Mouse (Mus musculus) cerebellum, adult 8-10 months (tissue): ENCODE data around the gene Rph3a.

Experiments
- DNase-seq: peaks from one replicate; pipeline ENCODE4 v3.0.0; 2022

The Rph3a gene

DNA sequence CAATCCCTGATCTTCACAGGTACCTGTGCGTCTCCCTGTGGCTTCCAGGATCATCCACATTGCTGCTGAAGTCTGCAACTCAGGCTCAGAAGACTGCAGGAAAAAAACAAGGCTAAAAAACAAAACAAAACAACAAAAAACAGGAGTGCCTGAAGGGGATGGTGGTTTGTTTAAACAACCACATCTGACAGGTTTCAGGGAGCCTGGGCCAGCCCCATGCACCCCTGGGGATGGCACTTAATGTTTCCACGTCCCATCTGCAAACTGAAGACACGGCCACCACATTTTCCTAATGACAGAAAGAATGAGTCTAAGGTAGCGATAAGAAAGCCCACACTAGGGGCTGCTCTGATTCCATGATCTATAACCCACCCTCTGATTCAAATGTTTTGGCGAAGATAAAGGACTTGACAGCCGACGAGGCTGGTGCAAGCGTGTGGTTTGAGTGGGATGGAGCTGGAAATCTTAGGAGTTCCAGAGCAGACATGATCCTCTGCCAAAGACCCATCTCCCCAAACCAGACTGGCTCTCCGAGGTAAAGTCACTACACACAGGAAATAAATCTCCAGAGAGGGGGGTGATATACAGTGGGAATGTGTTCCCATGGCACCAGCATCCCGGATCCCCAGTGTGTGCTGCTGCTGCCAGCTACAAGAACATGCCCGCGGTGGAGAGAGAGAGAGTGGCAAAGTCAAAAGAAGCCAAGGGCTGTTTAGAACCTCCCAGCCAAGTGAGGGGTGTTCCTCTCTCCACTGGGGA is at the start of gene Rph3a:
TSS of gene Rph3a (minus strand) at position 282 of the 759 bp plus-strand sequence.
- no peak for DNase-seq

DNA sequence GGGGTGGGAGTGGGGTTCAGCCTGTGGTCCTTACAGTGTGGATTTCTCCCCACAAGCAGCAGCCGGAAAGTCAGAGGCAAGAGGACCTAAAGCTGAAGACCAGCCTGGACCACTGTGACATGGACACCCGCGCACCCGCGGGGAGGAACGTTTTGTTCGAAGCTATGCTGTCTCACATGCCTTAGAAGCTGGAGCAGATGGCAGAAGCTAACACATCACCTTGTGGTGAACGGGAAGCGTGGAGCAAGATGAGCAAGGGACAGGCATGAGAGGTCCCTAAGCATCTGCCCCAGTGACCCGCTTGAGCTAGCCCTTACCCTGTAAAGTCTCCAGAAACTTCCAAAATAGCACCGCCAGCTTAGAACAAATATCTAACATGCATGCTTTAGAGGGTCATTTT is 48.4 kb upstream of the Rph3a start:
- DNase-seq: no peak

DNA sequence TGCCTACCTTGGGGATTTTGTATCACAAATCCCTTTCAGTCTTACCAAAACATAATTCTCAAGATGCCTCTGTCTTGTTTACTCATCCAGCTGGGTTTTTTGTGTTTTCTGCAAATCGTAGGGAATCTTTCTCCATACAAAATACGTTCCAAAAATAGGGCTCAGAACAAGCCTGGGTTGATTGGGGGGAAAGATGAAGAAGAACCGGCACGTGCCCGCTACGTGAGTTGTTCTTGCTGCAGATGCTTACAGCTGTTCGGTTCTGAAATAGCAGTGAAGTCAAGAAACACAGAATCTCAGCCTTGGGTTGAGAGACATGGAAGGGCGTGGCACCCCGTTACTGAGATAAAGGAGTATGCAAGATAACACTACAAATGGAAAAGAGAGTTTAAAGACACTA is 44.0 kb upstream of the Rph3a start:
- DNase-seq: no peak

DNA sequence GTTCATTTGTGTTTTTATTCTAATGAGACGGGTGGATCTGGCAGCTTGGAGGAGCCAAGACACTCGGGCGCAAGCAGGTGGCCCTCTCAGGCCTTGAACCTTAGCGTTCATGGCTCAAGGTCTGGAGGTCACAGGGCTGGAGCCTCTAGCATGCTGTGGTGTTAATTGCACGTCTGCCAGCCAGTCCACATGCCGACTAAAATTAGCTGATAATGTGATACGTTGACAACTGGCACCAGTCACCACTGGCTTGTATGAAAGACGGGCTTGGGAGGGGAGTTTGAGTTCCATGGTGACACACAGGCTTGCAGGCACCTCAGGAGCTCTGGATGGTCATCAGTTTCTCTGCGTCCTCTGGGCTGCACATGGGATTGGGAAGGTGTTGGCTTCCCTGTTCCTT is 31.9 kb upstream of the Rph3a start:
- no peak for DNase-seq

DNA sequence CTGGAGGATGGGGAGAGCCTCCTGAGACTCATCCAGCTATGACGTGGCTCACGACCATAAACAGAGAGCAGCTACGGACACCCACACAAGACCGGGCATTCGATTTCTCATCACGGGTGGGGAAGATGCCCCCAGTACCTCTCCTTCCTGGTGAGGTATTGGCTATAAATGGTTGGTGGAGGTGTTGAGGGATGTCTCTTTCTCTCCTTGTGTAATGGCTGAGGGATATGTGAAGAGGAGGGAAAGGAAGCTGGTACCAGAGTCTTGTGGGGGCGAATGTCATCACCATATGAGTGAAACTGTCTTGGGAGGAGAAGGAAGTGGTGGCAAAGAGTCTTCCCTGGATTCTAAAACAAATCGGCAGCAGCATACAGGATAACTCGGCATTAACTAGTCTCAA is 29.6 kb upstream of the Rph3a start:
- DNase-seq: no peak

DNA sequence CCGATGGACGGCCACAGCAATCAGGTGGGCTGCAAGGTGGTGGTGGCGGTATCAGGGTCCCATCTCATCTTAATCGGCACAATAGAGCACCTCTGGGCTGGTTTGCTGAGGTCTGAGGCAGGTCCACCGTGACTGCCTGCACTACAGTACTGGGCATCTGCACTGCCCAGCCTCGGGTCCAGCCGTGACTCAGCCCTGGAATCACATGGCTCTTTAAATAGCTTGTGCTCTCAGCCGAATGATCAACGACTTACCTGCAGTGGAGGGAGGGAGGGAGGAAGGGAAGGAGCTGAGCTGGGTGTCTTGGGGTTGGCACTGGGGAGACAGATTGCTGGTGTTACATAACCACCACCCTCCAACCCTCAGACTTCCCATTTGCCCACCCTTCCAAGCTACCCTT is 20.3 kb upstream of the Rph3a start:
- no peak for DNase-seq

DNA sequence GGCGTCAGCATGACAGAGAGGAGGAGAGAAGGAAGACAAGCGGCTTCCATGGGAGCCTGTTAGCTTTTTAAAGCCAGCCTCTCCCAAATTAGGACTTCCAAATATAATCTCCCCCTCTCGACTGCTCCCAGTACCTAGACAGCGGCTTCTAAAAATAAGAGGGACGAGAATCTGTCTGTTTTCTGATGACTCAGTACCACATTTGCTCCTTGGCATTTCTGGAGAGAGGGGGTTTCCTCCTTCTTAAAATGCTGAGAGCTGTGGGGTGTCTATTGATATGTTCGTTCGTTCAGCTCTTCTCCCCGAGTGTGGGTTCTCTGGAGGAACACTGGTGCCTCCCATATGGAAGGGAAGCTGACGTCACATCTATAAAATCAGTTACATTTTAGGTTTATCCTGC is 9.6 kb upstream of the Rph3a start:
- DNase-seq: no peak

DNA sequence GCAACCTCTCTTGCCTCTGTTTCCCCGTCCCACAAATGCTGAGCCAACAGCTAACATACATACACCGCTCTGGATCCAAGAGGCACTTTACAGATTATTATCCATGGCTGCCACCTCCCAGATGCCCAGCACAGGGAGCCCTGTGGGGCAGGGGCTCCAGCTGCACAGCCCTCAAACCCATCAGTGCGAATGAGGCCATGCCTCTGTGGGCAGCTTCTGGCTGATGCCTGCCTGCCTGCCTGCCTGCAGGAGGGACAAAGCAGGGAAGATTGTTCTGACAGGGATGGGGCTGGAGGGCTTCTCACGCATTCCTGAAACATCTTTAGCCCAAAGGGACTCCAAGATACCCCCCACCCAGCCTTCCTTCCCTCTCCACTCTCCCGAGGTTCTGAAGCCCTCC is 7.8 kb upstream of the Rph3a start:
- DNase-seq: no peak

DNA sequence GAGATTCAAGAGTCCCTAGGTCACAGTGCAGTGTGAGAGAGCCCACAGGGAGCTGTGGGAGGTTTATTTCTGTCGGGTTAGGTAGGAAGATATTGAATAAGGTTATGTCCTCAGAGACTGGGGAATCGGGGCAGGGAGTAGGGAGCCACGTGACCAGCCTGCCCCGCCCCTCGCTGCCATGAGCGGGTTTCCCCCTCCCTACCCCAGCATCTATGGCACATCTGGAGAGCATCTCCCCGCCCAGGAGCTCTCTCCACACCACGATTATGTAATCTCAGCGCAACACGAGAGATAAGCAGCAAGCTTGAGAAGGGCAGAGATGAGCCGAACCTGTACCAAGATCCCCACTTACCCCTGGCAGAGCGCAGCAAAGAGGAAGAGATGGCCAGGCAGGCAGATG is 6.5 kb upstream of the Rph3a start:
- DNase-seq: no peak

DNA sequence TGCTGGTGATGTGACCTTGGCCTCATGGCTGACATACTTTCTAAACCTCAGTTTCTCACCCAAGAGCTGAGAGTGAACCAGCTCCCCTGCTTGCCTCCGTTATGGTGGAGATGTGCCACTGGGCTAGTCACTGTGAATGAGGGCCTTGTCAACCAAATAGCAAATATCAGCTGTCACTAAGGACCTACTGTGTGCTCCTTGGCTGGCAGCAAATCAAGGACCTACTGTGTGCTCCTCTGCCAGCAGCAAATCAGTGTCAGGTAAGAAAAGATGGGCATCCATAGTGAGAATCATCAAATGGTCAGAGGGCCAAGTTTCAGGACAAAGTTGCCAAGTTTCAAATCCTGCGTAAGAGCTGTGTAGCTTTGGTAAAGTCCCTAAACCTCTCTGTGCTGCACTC is 4.6 kb upstream of the Rph3a start:
- no peak for DNase-seq

DNA sequence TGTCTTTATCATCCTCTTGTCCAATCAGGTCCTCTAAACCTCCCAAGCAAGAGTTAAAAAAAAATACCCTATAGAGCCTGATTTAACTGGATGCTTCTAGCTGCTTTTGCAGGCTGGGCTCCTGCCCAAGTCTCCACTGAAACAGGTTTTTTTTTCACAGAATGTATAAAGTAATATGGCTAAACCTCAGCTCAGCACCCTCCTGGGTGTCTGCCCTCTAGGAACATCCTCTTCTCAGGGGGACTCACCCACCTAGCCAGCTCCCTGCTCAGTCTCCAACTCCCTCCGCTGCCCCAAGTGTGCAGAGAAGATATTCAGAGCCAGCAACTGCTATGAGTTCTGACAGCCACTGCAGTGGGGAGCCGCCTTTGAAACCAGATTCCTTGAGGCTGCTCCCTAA is 2.1 kb upstream of the Rph3a start:
- no peak for DNase-seq

DNA sequence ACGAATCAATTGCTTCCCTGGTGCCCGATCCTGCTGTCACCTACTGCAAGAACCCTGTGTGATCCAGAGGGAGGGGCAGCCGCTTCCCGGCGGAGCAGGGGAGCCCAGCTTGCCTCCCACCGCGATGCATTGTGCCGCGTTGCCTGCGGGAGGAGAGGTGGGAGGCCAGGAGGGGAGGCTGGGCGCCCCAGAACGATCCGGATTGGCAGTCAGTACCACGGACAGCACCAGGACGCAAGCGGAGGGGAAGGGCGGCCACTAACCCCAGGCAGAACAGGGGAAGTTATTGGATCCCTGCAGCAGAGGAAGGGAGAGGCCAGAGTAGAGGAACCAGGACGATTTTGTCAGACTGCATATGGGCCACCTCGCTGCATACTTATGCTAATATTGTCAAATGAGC is 486 bp downstream of the Rph3a start:
- peak; percentile 75 for DNase-seq

DNA sequence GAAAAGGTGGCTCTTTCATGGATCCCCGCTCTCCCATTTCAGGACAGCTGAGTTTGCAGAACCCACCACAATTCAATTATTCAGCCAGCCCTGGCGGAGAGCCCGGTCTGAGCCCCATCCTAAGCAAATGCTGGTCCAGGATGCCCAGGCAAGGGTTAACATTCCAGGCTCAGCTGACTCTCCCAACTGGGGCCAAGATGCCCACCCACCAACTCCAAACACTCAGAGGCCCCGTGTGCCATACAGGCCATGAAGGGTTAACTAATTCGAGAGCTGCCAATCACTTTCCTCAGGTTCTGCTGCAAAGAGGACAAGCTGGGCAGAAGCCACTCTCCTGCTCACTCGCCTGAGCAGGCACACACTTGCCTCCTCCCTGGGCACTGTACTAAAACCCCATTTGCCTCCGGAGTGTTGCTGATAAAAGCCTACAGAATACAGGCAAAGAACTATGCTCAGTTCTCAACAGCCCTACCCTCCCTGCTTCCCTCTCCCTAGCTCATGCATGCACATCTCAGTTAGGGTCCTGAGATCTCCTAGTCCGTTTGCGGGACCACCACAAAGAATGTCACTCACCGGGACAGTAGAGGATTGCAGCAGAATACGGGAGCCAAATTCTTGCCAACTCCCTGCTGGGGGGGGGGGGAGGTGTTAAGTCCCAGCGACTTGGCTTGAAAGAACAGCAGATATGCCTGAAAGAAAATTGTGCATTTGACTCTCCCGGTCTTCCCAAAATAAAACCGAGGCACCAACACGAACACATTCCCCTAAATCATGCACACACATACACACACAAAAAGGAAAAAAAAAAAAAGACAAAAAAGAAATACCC is 1.3 kb downstream of the Rph3a start:
- DNase-seq: peak; percentile 67

DNA sequence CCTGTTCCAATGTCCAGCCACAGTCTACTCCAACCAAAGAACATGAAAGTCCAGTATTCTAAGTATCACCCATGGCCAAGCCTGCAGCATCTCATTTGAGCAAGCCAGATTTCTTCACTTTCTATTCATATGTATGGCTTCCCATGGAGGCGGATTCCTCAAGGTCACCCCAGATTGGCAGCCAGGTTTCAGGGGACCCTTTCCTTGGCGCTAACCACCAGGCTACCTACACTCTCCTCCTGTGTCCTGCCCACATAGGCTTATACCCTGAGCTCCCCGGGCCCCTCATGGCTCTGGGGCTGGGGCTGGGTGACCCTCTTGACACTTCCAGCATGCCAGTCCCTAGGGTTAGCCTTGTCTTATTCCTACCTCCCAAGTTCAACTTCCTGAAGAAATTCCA is 2.3 kb downstream of the Rph3a start:
- no peak for DNase-seq

DNA sequence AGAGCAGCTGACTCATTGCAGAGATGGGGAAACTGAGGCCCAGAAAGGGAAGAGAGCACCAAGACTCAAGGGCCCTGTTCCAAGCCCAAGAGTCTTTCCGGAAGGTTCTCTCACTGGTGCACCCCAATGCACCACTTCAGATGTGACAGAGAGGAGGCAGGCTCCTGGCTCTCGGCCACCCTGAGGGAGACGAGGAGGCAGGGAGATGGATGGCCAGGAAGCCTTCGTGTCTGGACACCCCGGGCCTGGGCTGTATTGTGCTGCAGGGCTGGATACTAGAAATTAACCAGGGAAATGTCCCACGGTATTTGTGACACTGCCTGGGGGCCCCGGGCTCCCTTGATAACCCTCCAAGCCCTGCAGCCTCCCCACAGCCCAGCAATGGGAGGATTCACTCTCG is 2.8 kb downstream of the Rph3a start:
- no peak for DNase-seq

DNA sequence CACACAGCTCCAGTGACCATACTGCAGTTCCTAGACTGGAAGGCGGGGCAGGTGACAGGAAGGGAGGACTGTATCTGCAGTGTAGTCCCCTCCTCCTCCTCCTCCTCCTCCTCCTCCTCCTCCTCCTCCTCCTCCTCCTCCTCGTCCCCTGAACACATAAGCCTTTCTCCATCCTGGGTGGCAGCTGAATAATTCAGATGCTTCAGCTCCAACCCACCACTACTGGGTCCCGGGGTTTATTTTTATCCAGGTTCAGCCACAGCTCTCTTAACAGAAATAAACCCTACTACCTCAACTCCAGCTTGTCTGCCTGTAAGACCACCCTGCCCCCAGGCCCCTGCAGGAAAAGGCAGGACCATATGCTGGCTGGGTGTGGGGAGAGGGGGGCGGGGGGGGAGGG is 3.7 kb downstream of the Rph3a start:
- DNase-seq: no peak

DNA sequence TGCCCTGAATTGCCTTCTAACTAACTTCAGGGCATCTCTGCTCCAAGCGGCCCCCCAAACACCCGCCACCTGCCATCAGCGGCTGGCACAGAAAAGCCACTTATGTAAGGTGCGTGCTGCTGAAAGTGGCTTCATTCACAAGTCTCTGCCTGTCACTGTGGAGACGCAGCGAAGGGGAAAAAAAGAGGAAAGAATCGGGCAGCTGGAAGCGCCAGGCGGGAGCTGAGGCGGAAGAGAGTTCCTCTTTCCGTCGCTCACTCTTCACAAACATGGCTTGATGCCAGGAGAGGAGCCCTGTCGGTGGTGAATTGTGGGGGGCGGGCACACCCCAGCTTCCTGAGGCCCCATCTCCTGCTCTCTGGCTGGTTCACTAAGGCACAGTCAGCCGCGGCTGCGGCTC is 6.1 kb downstream of the Rph3a start:
- peak; percentile 71 for DNase-seq

DNA sequence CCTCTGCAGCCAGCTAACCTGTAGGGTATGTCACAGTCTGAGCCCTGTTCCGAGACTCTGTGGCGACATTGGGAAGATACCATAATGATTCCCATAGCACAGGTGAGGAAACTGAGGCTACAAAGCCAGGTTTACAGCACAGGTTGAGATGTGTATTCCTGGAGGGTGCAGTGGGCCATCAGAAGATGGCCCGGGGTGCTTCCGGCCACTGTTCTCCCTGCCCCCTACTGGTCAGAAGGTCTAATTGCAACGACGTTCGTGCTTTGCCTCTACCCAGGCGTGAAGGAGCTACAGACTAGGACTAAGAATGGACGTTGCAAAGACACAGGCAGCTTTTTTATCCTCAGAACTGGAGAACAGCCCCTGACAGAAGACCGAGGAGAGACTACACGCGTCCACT is 10.3 kb downstream of the Rph3a start:
- DNase-seq: no peak

DNA sequence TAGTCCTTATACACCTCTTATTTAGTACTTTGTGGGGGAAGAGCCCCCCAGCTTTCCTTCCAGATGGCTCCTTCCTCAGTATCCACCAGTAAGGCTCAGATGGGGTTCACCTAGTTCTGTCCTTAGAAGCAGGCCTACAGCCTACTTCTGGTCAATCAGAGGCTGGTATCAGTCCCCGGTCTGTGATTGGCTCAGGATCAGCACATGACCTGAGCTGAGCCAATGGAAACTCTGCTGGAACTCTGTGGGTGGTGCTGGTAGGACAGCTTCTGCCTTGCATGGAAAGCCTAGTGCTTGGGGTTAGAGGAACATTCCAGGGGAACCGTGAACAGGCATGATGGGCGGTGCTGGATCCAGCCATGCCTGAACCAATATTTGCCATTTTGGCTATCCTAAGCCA is 21.5 kb downstream of the Rph3a start:
- no peak for DNase-seq

DNA sequence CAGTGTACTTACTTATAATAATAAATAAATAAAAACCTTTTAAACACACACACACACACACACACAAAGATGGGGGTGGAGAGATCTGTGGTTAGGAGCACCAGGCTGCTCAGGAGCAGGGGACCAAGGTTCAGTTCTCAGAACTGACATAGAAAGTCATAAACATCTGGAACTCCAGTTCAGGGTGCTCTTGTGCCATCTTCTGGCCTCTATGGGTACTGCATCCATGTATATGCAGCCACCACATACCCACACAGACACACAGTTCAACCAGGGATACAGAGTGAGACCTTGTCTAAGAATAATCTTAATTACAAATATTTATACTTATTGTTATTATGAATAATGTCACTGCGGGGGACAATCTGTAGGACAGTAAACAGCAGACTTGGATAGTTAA is 26.9 kb downstream of the Rph3a start:
- DNase-seq: no peak

DNA sequence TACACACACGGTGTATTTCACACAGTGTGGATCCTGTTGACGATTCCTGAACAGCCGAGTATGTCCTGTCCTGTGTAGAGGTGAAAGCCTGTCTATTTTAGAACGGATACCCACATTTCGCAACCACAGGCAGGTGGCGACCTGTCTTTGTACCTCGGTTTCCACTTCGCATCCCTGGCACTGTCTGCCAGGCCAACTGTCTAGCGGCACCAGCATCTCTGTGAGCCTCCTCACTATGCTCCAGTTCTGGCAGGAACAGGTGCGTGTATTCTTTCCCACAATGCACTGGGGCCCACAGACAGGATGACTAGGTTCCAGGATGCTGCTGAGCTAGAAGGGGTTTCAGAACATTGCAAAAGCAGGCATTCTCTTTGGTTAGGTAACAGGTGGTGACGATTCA is 28.7 kb downstream of the Rph3a start:
- DNase-seq: no peak

DNA sequence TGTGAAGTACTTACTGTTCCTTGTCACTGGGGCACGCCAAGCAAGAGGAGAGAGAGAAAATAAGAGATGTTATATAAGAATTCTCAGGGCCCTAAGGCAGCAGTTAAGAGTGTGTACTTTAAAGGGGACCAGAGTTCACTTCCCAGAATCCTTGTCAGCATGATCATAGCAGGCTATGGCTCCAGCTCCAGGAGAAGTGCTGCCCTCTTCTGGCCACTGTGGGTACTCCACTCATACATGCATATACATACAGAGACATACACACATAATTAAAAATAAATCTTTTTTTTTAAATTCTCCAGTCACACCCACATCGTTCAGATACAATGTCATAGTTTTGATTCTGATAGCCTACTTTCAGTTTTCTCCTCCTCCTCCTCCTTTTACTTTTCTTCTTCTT is 29.8 kb downstream of the Rph3a start:
- DNase-seq: no peak

DNA sequence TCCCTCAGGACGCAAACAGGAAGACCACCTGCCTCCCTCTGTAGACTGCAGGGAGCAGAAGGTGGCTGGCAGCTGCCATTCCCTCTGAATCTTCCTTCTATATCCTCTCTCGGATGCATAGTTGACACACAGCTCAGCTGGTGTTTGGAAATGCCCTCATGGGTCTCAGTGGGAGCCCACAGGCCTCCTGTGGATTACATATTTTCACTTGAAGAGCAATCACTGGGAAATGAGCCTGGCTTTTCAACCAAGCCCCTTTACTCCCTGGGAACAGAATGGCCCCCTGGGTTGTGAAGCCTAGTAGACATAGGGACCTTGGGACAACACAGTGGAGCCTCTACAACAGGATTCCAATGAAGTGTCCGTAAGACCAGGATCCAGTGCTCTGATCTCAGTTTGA is 33.8 kb downstream of the Rph3a start:
- DNase-seq: no peak

DNA sequence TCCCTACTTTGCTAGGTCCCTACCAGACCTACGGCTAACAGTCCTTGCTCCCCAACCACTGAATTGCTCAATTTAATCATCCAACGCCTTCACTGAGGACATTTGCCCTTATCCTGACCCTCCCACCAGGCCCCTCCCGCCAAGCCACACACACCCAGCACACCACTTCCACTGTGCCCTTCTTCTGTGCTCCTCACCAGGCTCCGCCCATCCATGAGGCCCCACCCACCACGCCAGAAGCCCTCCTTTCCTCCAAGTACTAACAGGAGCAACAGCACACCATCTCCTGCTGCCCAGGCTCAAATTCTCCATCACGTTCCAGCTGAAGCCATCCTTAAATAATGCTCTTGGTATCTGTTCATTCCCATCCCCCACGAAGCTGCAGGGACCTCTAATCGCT is 35.4 kb downstream of the Rph3a start:
- DNase-seq: no peak

DNA sequence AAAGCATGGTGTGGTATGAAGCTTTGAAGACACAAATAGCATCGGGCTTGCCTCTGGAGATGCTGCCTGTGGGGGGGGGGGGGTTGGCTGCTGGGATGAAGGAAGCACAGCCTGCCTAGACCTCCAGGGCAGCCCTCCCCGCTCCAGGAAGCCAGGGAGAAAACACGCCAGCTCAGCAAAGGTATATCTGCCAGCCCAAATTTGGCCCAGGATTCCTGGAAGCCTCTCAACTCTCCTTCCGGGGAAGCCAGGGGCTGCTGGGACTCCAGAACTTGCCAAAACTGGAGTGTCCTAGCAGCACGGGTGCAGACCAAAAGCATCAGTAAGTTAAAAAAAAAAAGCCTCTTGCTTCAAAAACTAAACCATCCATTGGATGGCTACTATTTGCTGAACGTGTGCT is 37.6 kb downstream of the Rph3a start:
- DNase-seq: peak; percentile 84
